Mouse (Mus musculus): ENCODE data around the gene Lyrm7.

GRCm38 (mm10) chr11:54794678-54795077 lies 66.0 kb downstream of the Lyrm7 start:
- TF ChIP-seq POLR2A (IDR thresholded peaks at IDR 0.05; ENCODE audit: borderline replicate concordance, extremely low read depth, insufficient read depth, insufficient read length, poor library complexity, severe bottlenecking): no peak
- TF ChIP-seq CTCF (IDR thresholded peaks at IDR 0.05; ENCODE audit: borderline replicate concordance, extremely low read depth, insufficient read depth, insufficient read length): no peak

All from brain, embryonic 14.5 days (tissue).